Mouse (Mus musculus): ENCODE data around the gene Med12l.

- no peak for TF ChIP-seq CTCF (IDR thresholded peaks at IDR 0.05; ENCODE audit: insufficient read depth, low read length)
- TF ChIP-seq POLR2A (IDR thresholded peaks at IDR 0.05; ENCODE audit: borderline replicate concordance, extremely low read depth, low read depth, low read length): no peak
Observed at GRCm38 (mm10) chr3:59234878-59235277, 229.3 kb downstream of the Med12l start.

Measured in lung, adult 2 months (tissue).